ENCODE assay signal across 22 mouse cellular contexts in the genomic region with DNA sequence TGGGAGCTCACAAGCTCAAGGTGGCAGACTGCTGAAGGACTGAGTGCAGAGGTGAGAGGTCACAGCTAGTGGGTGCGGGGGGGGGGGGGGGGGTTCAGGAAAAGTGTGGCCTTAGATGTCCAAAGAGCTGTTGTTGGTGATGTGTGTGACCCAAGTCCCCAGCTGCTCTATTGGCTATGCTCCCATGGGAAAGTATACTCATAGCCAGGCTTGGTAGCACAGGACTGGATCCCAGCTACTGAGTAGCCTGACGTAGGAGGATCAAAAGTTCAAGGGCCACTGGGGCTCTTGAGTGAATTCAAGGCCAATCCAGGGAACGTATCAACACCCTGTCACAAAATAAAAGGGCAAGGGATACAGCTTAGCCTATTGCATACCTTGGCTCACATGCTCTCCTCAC. TPM values are rescaled to one million over a fixed set of nuclear protein-coding genes. Genes with fewer than 3 reads are reported as not detected.
DNase-seq lines count a peak whose midpoint lies in the region; ATAC-seq and TF ChIP-seq lines count a peak whose summit lies in the region.
"Had no signal": no experiment of that assay in that cellular context is flagged by ENCODE, and none has a peak within 500 bp of the region (broad histone marks: within the 10 kb centered on the region; RNA-seq: fewer than 3 reads in every experiment).

No protein-coding gene starts in this region.

- H3K27me3 ChIP-seq in lung, postnatal 0 days (replicated peaks; ENCODE audit: insufficient read depth, low read length), result no peaks in the 10 kb centered on the region
- no peaks in the 10 kb centered on the region for H3K27me3 ChIP-seq in hindbrain, embryonic 11.5 days (ENCODE audit: control insufficient read depth, insufficient read depth, low read length)
- H3K27me3 ChIP-seq: forebrain, embryonic 13.5 days had no signal

- peak; percentile 23 to 37 for DNase-seq in adrenal gland, adult (ENCODE audit: inconsistent age in 2 of 2, low spot score in 1 of 2)
- no peak for DNase-seq in adrenal gland, postnatal 14 days
- peak; percentile 32 for DNase-seq in kidney, adult 9 months
- DNase-seq in kidney, adult 18-20 months, result no peak
- DNase-seq in lung, postnatal 0 days (ENCODE audit: low spot score), result peak; percentile 75
- DNase-seq in lung, postnatal 36 days, result peak; percentile 84
- no peak for DNase-seq in hindbrain, embryonic 11.5 days (ENCODE audit: low spot score)
- DNase-seq in gastrocnemius, postnatal 10 days, result no peak
- DNase-seq: adrenal gland, postnatal 10 days; B cell, adult 2 months; cerebellum, adult 11-12 months; cerebellum, adult 9-10 months; cerebellum, postnatal 25 days; forebrain, postnatal 0 days; gastrocnemius, postnatal 25 days; heart, postnatal 10 days; heart, postnatal 4 days had no signal

- WGBS in lung, postnatal 0 days, result 51% methylated on average over 3 of the region's 3 CpGs
- WGBS in hindbrain, embryonic 11.5 days, result 68% methylated on average over 3 of the region's 3 CpGs

- H3K9me3 ChIP-seq in lung, postnatal 0 days (ENCODE audit: low read length), result no peaks in the 10 kb centered on the region
- H3K9me3 ChIP-seq in hindbrain, embryonic 11.5 days (ENCODE audit: control insufficient read depth, low read length), result no peaks in the 10 kb centered on the region
- H3K9me3 ChIP-seq: forebrain, embryonic 13.5 days; G1E had no signal

- H3K4me2 ChIP-seq in lung, postnatal 0 days (replicated peaks; ENCODE audit: low read depth, low read length), result no peak overlapping the region
- H3K4me2 ChIP-seq in hindbrain, embryonic 11.5 days (replicated peaks; ENCODE audit: low read depth, low read length), result no peak overlapping the region
- H3K4me2 ChIP-seq: forebrain, embryonic 13.5 days; hindbrain, embryonic 14.5 days had no signal

- no peak; the same call in 1 of the 2 replicates for TF ChIP-seq EP300 in lung, postnatal 0 days (IDR thresholded peaks at IDR 0.05)

- no peak overlapping the region for H3K9ac ChIP-seq in lung, postnatal 0 days (replicated peaks; ENCODE audit: low read depth)
- no peak overlapping the region for H3K9ac ChIP-seq in hindbrain, embryonic 11.5 days (ENCODE audit: low read depth, low read length)
- H3K9ac ChIP-seq: forebrain, embryonic 13.5 days; forebrain, postnatal 0 days; hindbrain, embryonic 14.5 days had no signal

- H3K4me1 ChIP-seq in lung, postnatal 0 days (ENCODE audit: insufficient read depth, low read depth, low read length), result no peaks in the 10 kb centered on the region; the same call in 1 of the 2 replicates
- H3K4me1 ChIP-seq in hindbrain, embryonic 11.5 days (replicated peaks; ENCODE audit: control insufficient read depth, insufficient read depth, low read length), result no peaks in the 10 kb centered on the region

- ATAC-seq in lung, postnatal 0 days, result peak; percentile 87
- no peak for ATAC-seq in hindbrain, embryonic 11.5 days (ENCODE audit: low FRiP score)
- ATAC-seq: CD4-positive, CD25-positive, alpha-beta regulatory T cell, adult 4 months; forebrain, embryonic 13.5 days; forebrain, postnatal 0 days had no signal

- no peak for TF ChIP-seq CTCF in lung, postnatal 0 days (IDR thresholded peaks at IDR 0.05)

- no peaks in the 10 kb centered on the region for H3K36me3 ChIP-seq in lung, postnatal 0 days (ENCODE audit: insufficient read depth, low read length)
- no peaks in the 10 kb centered on the region for H3K36me3 ChIP-seq in hindbrain, embryonic 11.5 days (ENCODE audit: control insufficient read depth, insufficient read depth, low read length)
- H3K36me3 ChIP-seq: G1E had no signal

- H3K4me3 ChIP-seq in lung, postnatal 0 days (ENCODE audit: low read depth, low read length), result no peak overlapping the region
- H3K4me3 ChIP-seq in hindbrain, embryonic 11.5 days (ENCODE audit: low read depth, low read length), result no peak overlapping the region
- H3K4me3 ChIP-seq: forebrain, embryonic 13.5 days had no signal

- H3K27ac ChIP-seq in lung, postnatal 0 days (ENCODE audit: low read length), result peak overlapping the region; percentile 54; the same call in 1 of the 2 replicates
- H3K27ac ChIP-seq in hindbrain, embryonic 11.5 days (ENCODE audit: low read depth, low read length), result no peak overlapping the region
- H3K27ac ChIP-seq: forebrain, embryonic 13.5 days; hindbrain, embryonic 14.5 days had no signal

RNA-seq across cellular contexts. Expression of a gene that starts 35.6 kb away (rescaled TPM):
- 7.6 and 7.9 TPM in 2 replicates for total RNA-seq in adrenal gland, postnatal 14 days (2021)
- polyA plus RNA-seq in lung, postnatal 0 days (2015; fragmentation: Nextera tagmentation; extraction: Ambion mirVana), result 8.8 and 10.6 TPM in 2 replicates
- polyA plus RNA-seq in hindbrain, embryonic 11.5 days (2014; fragmentation: Nextera tagmentation; extraction: Ambion mirVana), result 4.8 and 6.6 TPM in 2 replicates
- total RNA-seq in gastrocnemius, postnatal 10 days (2021), result 1 to 10 TPM; 1.8 to 3.2 TPM
- total RNA-seq: granulocyte monocyte progenitor cell, adult 5-6 weeks had no signal
- polyA plus RNA-seq: CD4-positive, CD25-positive, alpha-beta regulatory T cell, adult 4 months; G1E had no signal

RNA-seq across cellular contexts. Expression of a gene that starts 43.8 kb away (rescaled TPM):
- total RNA-seq in adrenal gland, postnatal 14 days (2021), result 0.37 and 0.68 TPM in 2 replicates
- 1.1 and 1.6 TPM in 2 replicates for polyA plus RNA-seq in lung, postnatal 0 days (2015; fragmentation: Nextera tagmentation; extraction: Ambion mirVana)
- 0.89 and 1.1 TPM in 2 replicates for polyA plus RNA-seq in hindbrain, embryonic 11.5 days (2014; fragmentation: Nextera tagmentation; extraction: Ambion mirVana)
- not detected for total RNA-seq in gastrocnemius, postnatal 10 days (2021)
- polyA plus RNA-seq: CD4-positive, CD25-positive, alpha-beta regulatory T cell, adult 4 months; G1E had no signal

Comparison
In these comparisons a context has a peak if more than half of its experiments do, and no peak if none do; other contexts are left out.
1. DNase-seq: peak in adrenal gland, adult (2 of 2), kidney, adult 9 months (single experiment), lung, postnatal 0 days (single experiment) and lung, postnatal 36 days (single experiment); none in adrenal gland, postnatal 14 days (single experiment), kidney, adult 18-20 months (single experiment), hindbrain, embryonic 11.5 days (single experiment) and gastrocnemius, postnatal 10 days (single experiment).